Mouse (Mus musculus): ENCODE measurements around the gene Bin2. TPM values are rescaled to one million over a fixed set of nuclear protein-coding genes. Genes with fewer than 3 reads are reported as not detected.
"Not testable (repeated sequence)": the region's sequence is repeated elsewhere in the genome, so short reads cannot be mapped to it uniquely, and the experiment has no call there.

Gene Bin2
- polyA plus RNA-seq, 1 experiment from 2014 or later = 2.1 TPM

GRCm38 (mm10) chr15:100614218-100614995, 54.9 kb downstream of the Bin2 start:
- no peak; the same call in 1 of the 2 replicates for ATAC-seq (replicated peaks; ENCODE audit: insufficient number of reproducible peaks, low FRiP score, low TSS enrichment, low read depth)
- peak overlapping the region; percentile 55 for H3K9ac ChIP-seq (replicated peaks; ENCODE audit: low read length)

GRCm38 (mm10) chr15:100613584-100613983, 55.8 kb downstream of the Bin2 start:
- DNase-seq (ENCODE audit: low spot score) (peak; percentile 84), ATAC-seq (replicated peaks; ENCODE audit: insufficient number of reproducible peaks, low FRiP score, low TSS enrichment, low read depth) (no peak)
- Histone ChIP-seq H3K9ac (replicated peaks; ENCODE audit: low read length) (no peak overlapping the region; the same call in 1 of the 2 replicates), H3K4me2 (ENCODE audit: low read depth, low read length) (no peak overlapping the region), H3K27ac (replicated peaks; ENCODE audit: low read depth, low read length) (no peak overlapping the region), H3K9me3 (replicated peaks; ENCODE audit: control insufficient read depth, low read length) (no peaks in the 10 kb centered on the region), H3K4me3 (ENCODE audit: low read depth, low read length) (no peak overlapping the region; the same call in 1 of the 2 replicates), H3K4me1 (ENCODE audit: control insufficient read depth, insufficient read depth, low read length) (no peaks in the 10 kb centered on the region; the same call in 1 of the 2 replicates), H3K27me3 (ENCODE audit: control insufficient read depth, insufficient read depth, low read length) (0 out of 2 replicates have a peak, but pooled peaks cover 2% of the 10 kb centered on the region), H3K36me3 (replicated peaks; ENCODE audit: control insufficient read depth, insufficient read depth, low read depth, low read length) (no peaks in the 10 kb centered on the region; the same call in 1 of the 2 replicates)
- 11% methylated on average over 16 of the region's 16 CpGs for WGBS

More at GRCm38 (mm10) chr15:100614218-100614995, 54.9 kb downstream of the Bin2 start:
- H3K9me3 ChIP-seq (replicated peaks; ENCODE audit: control insufficient read depth, low read length) = no peaks in the 10 kb centered on the region
- H3K4me1 ChIP-seq (ENCODE audit: control insufficient read depth, insufficient read depth, low read length) = no peaks in the 10 kb centered on the region; the same call in 1 of the 2 replicates
- WGBS = 9% methylated on average over 43 of the region's 43 CpGs
- H3K27ac ChIP-seq (replicated peaks; ENCODE audit: low read depth, low read length) = no peak overlapping the region
- peak overlapping the region; percentile 95 for H3K4me3 ChIP-seq (ENCODE audit: low read depth, low read length)
- no peaks in the 10 kb centered on the region; the same call in 1 of the 2 replicates for H3K36me3 ChIP-seq (replicated peaks; ENCODE audit: control insufficient read depth, insufficient read depth, low read depth, low read length)
- peak overlapping the region; percentile 74 for H3K4me2 ChIP-seq (ENCODE audit: low read depth, low read length)
- H3K27me3 ChIP-seq (ENCODE audit: control insufficient read depth, insufficient read depth, low read length) = 0 out of 2 replicates have a peak, but pooled peaks cover 2% of the 10 kb centered on the region
- DNase-seq (ENCODE audit: low spot score) = no peak

- no peak for DNase-seq (ENCODE audit: low spot score)
- H3K36me3 ChIP-seq (replicated peaks; ENCODE audit: control insufficient read depth, insufficient read depth, low read depth, low read length) = no peaks in the 10 kb centered on the region
- no peak overlapping the region for H3K4me3 ChIP-seq (ENCODE audit: low read depth, low read length)
- H3K4me1 ChIP-seq (ENCODE audit: control insufficient read depth, insufficient read depth, low read length) = no peaks in the 10 kb centered on the region; the same call in 1 of the 2 replicates
- no peak overlapping the region for H3K4me2 ChIP-seq (ENCODE audit: low read depth, low read length)
- H3K9me3 ChIP-seq (replicated peaks; ENCODE audit: control insufficient read depth, low read length) = no peaks in the 10 kb centered on the region
- H3K27ac ChIP-seq (replicated peaks; ENCODE audit: low read depth, low read length) = no peak overlapping the region
- no peak overlapping the region for H3K9ac ChIP-seq (replicated peaks; ENCODE audit: low read length)
- 69% methylated on average over 2 of the region's 2 CpGs for WGBS
- ATAC-seq (replicated peaks; ENCODE audit: insufficient number of reproducible peaks, low FRiP score, low TSS enrichment, low read depth) = no peak
- H3K27me3 ChIP-seq (ENCODE audit: control insufficient read depth, insufficient read depth, low read length) = 0 out of 2 replicates have a peak, but pooled peaks cover 2% of the 10 kb centered on the region
These were observed 56.9 kb downstream of the Bin2 start for GRCm38 (mm10) chr15:100612432-100612831.

- DNase-seq (ENCODE audit: low spot score) = no peak
- Histone ChIP-seq H3K27ac (replicated peaks; ENCODE audit: low read depth, low read length) (no peak overlapping the region), H3K4me1 (ENCODE audit: control insufficient read depth, insufficient read depth, low read length) (no peaks in the 10 kb centered on the region; the same call in 1 of the 2 replicates), H3K9ac (replicated peaks; ENCODE audit: low read length) (no peak overlapping the region), H3K4me3 (ENCODE audit: low read depth, low read length) (no peak overlapping the region), H3K9me3 (replicated peaks; ENCODE audit: control insufficient read depth, low read length) (no peaks in the 10 kb centered on the region), H3K27me3 (ENCODE audit: control insufficient read depth, insufficient read depth, low read length) (0 out of 2 replicates have a peak, but pooled peaks cover 2% of the 10 kb centered on the region), H3K4me2 (ENCODE audit: low read depth, low read length) (no peak overlapping the region), H3K36me3 (replicated peaks; ENCODE audit: control insufficient read depth, insufficient read depth, low read depth, low read length) (no peaks in the 10 kb centered on the region)
- no peak for ATAC-seq (replicated peaks; ENCODE audit: insufficient number of reproducible peaks, low FRiP score, low TSS enrichment, low read depth)
- 81% methylated on average over 7 of the region's 7 CpGs for WGBS
These were observed 57.4 kb downstream of the Bin2 start for GRCm38 (mm10) chr15:100611951-100612350.

- not testable (repeated sequence) for H3K27me3 ChIP-seq (ENCODE audit: control insufficient read depth, insufficient read depth, low read length); H3K4me1 ChIP-seq (ENCODE audit: control insufficient read depth, insufficient read depth, low read length); H3K36me3 ChIP-seq (replicated peaks; ENCODE audit: control insufficient read depth, insufficient read depth, low read depth, low read length); H3K27ac ChIP-seq (replicated peaks; ENCODE audit: low read depth, low read length); H3K9ac ChIP-seq (replicated peaks; ENCODE audit: low read length); DNase-seq (ENCODE audit: low spot score); H3K4me3 ChIP-seq (ENCODE audit: low read depth, low read length); H3K9me3 ChIP-seq (replicated peaks; ENCODE audit: control insufficient read depth, low read length); H3K4me2 ChIP-seq (ENCODE audit: low read depth, low read length); ATAC-seq (replicated peaks; ENCODE audit: insufficient number of reproducible peaks, low FRiP score, low TSS enrichment, low read depth)
- WGBS = 87% methylated on average over 8 of the region's 8 CpGs
These were observed 62.7 kb downstream of the Bin2 start for GRCm38 (mm10) chr15:100606677-100607076.

GRCm38 (mm10) chr15:100601669-100602068, 67.7 kb downstream of the Bin2 start:
- Histone ChIP-seq H3K27ac (replicated peaks; ENCODE audit: low read depth, low read length) (no peak overlapping the region), H3K27me3 (ENCODE audit: control insufficient read depth, insufficient read depth, low read length) (peaks cover 16% of the 10 kb centered on the region), H3K9ac (replicated peaks; ENCODE audit: low read length) (no peak overlapping the region), H3K9me3 (replicated peaks; ENCODE audit: control insufficient read depth, low read length) (no peaks in the 10 kb centered on the region), H3K4me3 (ENCODE audit: low read depth, low read length) (no peak overlapping the region), H3K4me2 (ENCODE audit: low read depth, low read length) (no peak overlapping the region), H3K36me3 (replicated peaks; ENCODE audit: control insufficient read depth, insufficient read depth, low read depth, low read length) (no peaks in the 10 kb centered on the region), H3K4me1 (ENCODE audit: control insufficient read depth, insufficient read depth, low read length) (no peaks in the 10 kb centered on the region; the same call in 1 of the 2 replicates)
- DNase-seq (ENCODE audit: low spot score) (no peak), ATAC-seq (replicated peaks; ENCODE audit: insufficient number of reproducible peaks, low FRiP score, low TSS enrichment, low read depth) (no peak)
- WGBS = 49% methylated on average over 3 of the region's 3 CpGs

GRCm38 (mm10) chr15:100600696-100601272, 68.6 kb downstream of the Bin2 start:
- peak overlapping the region; percentile 92; the same call in 1 of the 2 replicates for H3K4me2 ChIP-seq (ENCODE audit: low read depth, low read length)
- ATAC-seq (replicated peaks; ENCODE audit: insufficient number of reproducible peaks, low FRiP score, low TSS enrichment, low read depth) (no peak), DNase-seq (ENCODE audit: low spot score) (no peak)
- no peak overlapping the region for H3K9ac ChIP-seq (replicated peaks; ENCODE audit: low read length)
- no peaks in the 10 kb centered on the region for H3K36me3 ChIP-seq (replicated peaks; ENCODE audit: control insufficient read depth, insufficient read depth, low read depth, low read length)
- H3K27me3 ChIP-seq (ENCODE audit: control insufficient read depth, insufficient read depth, low read length) = peaks cover 16% of the 10 kb centered on the region
- WGBS = 12% methylated on average over 21 of the region's 21 CpGs
- H3K4me3 ChIP-seq (ENCODE audit: low read depth, low read length) = no peak overlapping the region
- H3K9me3 ChIP-seq (replicated peaks; ENCODE audit: control insufficient read depth, low read length) = no peaks in the 10 kb centered on the region
- no peak overlapping the region for H3K27ac ChIP-seq (replicated peaks; ENCODE audit: low read depth, low read length)
- no peaks in the 10 kb centered on the region; the same call in 1 of the 2 replicates for H3K4me1 ChIP-seq (ENCODE audit: control insufficient read depth, insufficient read depth, low read length)

Data from embryonic facial prominence, embryonic 11.5 days (tissue).